Mouse (Mus musculus) forebrain, embryonic 15.5 days (tissue): Measurements from ENCODE around the gene Osbpl9. TPM values are rescaled to one million over a fixed set of nuclear protein-coding genes. Genes with fewer than 3 reads are reported as not detected.

Source experiments
- microRNA counts: library from miRNA; unstranded; fragments of <30 nt; microRNA quantifications from one replicate; lab custom pipeline; 2016
- microRNA-seq: library from miRNA; unstranded; fragments of <30 nt; microRNA quantifications from one replicate; pipeline ENCODE4, GENCODE M21; 2016
- polyA plus RNA-seq: library from polyadenylated mRNA; unstranded; fragments of >200 nt; fragmentation: Nextera tagmentation; extraction: Ambion mirVana; gene quantifications from 2 replicates; pipeline ENCODE4 v1.2.1, GENCODE M21; 2015

Osbpl9 gene
- polyA plus RNA-seq, 1 experiment from 2014 or later = 78.5 TPM

MicroRNAs encoded within 50 kb of the gene (microRNA counts, 519-probe panel; counts per million panel counts)
- 2,335 counts per million, percentile 45 among the panel's probes with 10 or more counts for microRNA mmu-miR-761 (lab: Ali Mortazavi, UCI)

Small RNAs within 50 kb of the gene (microRNA-seq; reads per million reads assigned to microRNA genes)
- not detected for gene Mir761

Other genes with a start within 250 kb of the Osbpl9 start
- 78.0 and 83.4 TPM in 2 replicates for gene Nrd1, start 201.6 kb downstream of the Osbpl9 start, polyA plus RNA-seq
- gene Calr4, start 32.2 kb upstream of the Osbpl9 start, polyA plus RNA-seq = 0.38 and 0.80 TPM in 2 replicates
- 39.6 and 40.6 TPM in 2 replicates for gene Eps15, start 78.0 kb upstream of the Osbpl9 start, polyA plus RNA-seq
- 0.50 and 0.71 TPM in 2 replicates for gene Ttc39a, start 204.4 kb upstream of the Osbpl9 start, polyA plus RNA-seq